Mouse (Mus musculus) forebrain, embryonic 16.5 days (tissue): ENCODE data around the gene Gm10670. TPM values are rescaled to one million over a fixed set of nuclear protein-coding genes. Genes with fewer than 3 reads are reported as not detected.
"Not testable (repeated sequence)": the region's sequence is repeated elsewhere in the genome, so short reads cannot be mapped to it uniquely, and the experiment has no call there.

Source experiments
- ATAC-seq: fragments of 200-750 bp; cut with Nextera tagmentation; 2 replicates; pipeline ENCODE4 v1.8.0; 2017; ENCODE audit warnings: mild to moderate bottlenecking, moderate library complexity
- H3K27ac ChIP-seq: fragments of 300-500 bp; sonication (generic); 2 replicates; pipeline ENCODE4 v1.5.1; 2014; ENCODE audit warnings: low read length, control low read depth
- H3K27me3 ChIP-seq: fragments of 300-500 bp; sonication (generic); replicated peaks from 2 replicates; pipeline ENCODE4 v1.6.1; 2014; ENCODE audit warnings: low read length; ENCODE audit not compliant: control insufficient read depth, insufficient read depth
- H3K36me3 ChIP-seq: fragments of 300-500 bp; sonication (generic); 2 replicates; pipeline ENCODE4 v1.6.1; 2014; ENCODE audit not compliant: control insufficient read depth, insufficient read depth
- H3K4me1 ChIP-seq: fragments of 300-500 bp; sonication (generic); replicated peaks from 2 replicates; pipeline ENCODE4 v1.6.1; 2014; ENCODE audit warnings: low read length; ENCODE audit not compliant: control insufficient read depth, insufficient read depth
- H3K4me2 ChIP-seq: fragments of 300-500 bp; sonication (generic); 2 replicates; pipeline ENCODE4 v1.6.1; 2014; ENCODE audit warnings: mild to moderate bottlenecking, low read length, control low read depth
- H3K4me3 ChIP-seq: fragments of 300-500 bp; sonication (generic); replicated peaks from 2 replicates; pipeline ENCODE4 v1.5.1; 2014; ENCODE audit warnings: mild to moderate bottlenecking, low read length, control low read depth
- H3K9ac ChIP-seq: fragments of 300-500 bp; sonication (generic); replicated peaks from 2 replicates; pipeline ENCODE4 v1.6.1; 2014; ENCODE audit warnings: low read depth, low read length, control low read depth
- H3K9me3 ChIP-seq: fragments of 300-500 bp; sonication (generic); 2 replicates; pipeline ENCODE4 v1.6.1; 2016; ENCODE audit warnings: low read length; ENCODE audit not compliant: control insufficient read depth
- WGBS: fragments of 180-500 bp; shearing (Covaris S2); extraction: QIAGEN DNeasy Blood & Tissue Kit; methylation state at CpG from one replicate; pipeline ENCODE4 v1.1.7; 2014; 5-methylcytosine and 5-hydroxymethylcytosine counted together
- polyA plus RNA-seq: library from polyadenylated mRNA; unstranded; fragments of >200 nt; fragmentation: Nextera tagmentation; extraction: Ambion mirVana; gene quantifications from 2 replicates; pipeline ENCODE4 v1.2.1, GENCODE M21; 2015

The Gm10670 gene
- polyA plus RNA-seq, result not detected in 2 replicates

- H3K4me3 ChIP-seq, H3K4me2 ChIP-seq, H3K36me3 ChIP-seq, H3K27me3 ChIP-seq, H3K4me1 ChIP-seq, H3K27ac ChIP-seq, ATAC-seq, H3K9me3 ChIP-seq, H3K9ac ChIP-seq: not testable (repeated sequence)
- WGBS, result no CpG with 5 or more reads among the region's 5 CpGs
Observed at GRCm38 (mm10) chr7:20474825-20475224, at the start of gene Gm10670. Gm10670 (minus strand) TSS chr7:20474925.

GRCm38 (mm10) chr7:20510434-20510833, 35.7 kb upstream of the Gm10670 start, which contains the start of gene Vmn1r103:
Vmn1r103 (minus strand) TSS chr7:20510534.
- not testable (repeated sequence) for H3K4me1 ChIP-seq, H3K27me3 ChIP-seq, H3K27ac ChIP-seq, H3K4me2 ChIP-seq, H3K9me3 ChIP-seq, ATAC-seq, H3K36me3 ChIP-seq, H3K4me3 ChIP-seq, H3K9ac ChIP-seq
- WGBS, result no CpG with 5 or more reads among the region's 3 CpGs

- H3K27ac ChIP-seq, H3K9ac ChIP-seq, H3K9me3 ChIP-seq, ATAC-seq, H3K36me3 ChIP-seq, H3K27me3 ChIP-seq, H3K4me2 ChIP-seq, H3K4me3 ChIP-seq, H3K4me1 ChIP-seq: not testable (repeated sequence)
- no CpG with 5 or more reads among the region's 2 CpGs for WGBS
Observed at GRCm38 (mm10) chr7:20442493-20442892, 32.2 kb downstream of the Gm10670 start, which contains the start of gene Vmn1r101. Vmn1r101 (minus strand) TSS chr7:20442593.

Other genes starting within 250 kb of the Gm10670 start
- not detected in 2 replicates for gene Gm4498, start 241.1 kb downstream of the Gm10670 start, polyA plus RNA-seq
- not detected in 2 replicates for gene Gm5890, start 212.1 kb downstream of the Gm10670 start, polyA plus RNA-seq
- not detected in 2 replicates for gene Gm4133, start 140.9 kb downstream of the Gm10670 start, polyA plus RNA-seq
- not detected in 2 replicates for gene Gm5728, start 99.5 kb downstream of the Gm10670 start, polyA plus RNA-seq
- gene Vmn1r100, start 57.0 kb downstream of the Gm10670 start, polyA plus RNA-seq, result not detected in 2 replicates
- gene Vmn1r101, start 32.3 kb downstream of the Gm10670 start, polyA plus RNA-seq, result not detected in 2 replicates
- gene Vmn1r103, start 35.6 kb upstream of the Gm10670 start, polyA plus RNA-seq, result not detected in 2 replicates
- gene Vmn1r104, start 58.9 kb upstream of the Gm10670 start, polyA plus RNA-seq, result not detected in 2 replicates
- gene Gm5726, start 70.8 kb upstream of the Gm10670 start, polyA plus RNA-seq, result not detected in 2 replicates
- gene Gm4141, start 101.3 kb upstream of the Gm10670 start, polyA plus RNA-seq, result not detected in 2 replicates
- not detected in 2 replicates for gene Gm4513, start 124.1 kb upstream of the Gm10670 start, polyA plus RNA-seq
- gene Vmn1r107, start 194.0 kb upstream of the Gm10670 start, polyA plus RNA-seq, result not detected in 2 replicates
- not detected in 2 replicates for gene Vmn1r111, start 228.3 kb upstream of the Gm10670 start, polyA plus RNA-seq